Mouse (Mus musculus) cortical plate, adult 2 months (tissue): ENCODE results near the gene Pmm1. TPM values are rescaled to one million over a fixed set of nuclear protein-coding genes. Genes with fewer than 3 reads are reported as not detected.

Experiments used
- H3K27ac ChIP-seq: fragments of 200-500 bp; 2 replicates; pipeline ENCODE4 v1.5.1; 2012; ENCODE audit warnings: low read length, control low read depth, inconsistent platforms; ENCODE audit not compliant: insufficient read depth
- H3K4me1 ChIP-seq: fragments of 200-500 bp; 2 replicates; pipeline ENCODE4 v1.6.1; 2011; ENCODE audit warnings: low read length; ENCODE audit not compliant: control insufficient read depth, insufficient read depth
- H3K4me3 ChIP-seq: fragments of 200-500 bp; 2 replicates; pipeline ENCODE4 v1.5.1; 2011; ENCODE audit warnings: mild to moderate bottlenecking, low read length, control low read depth; ENCODE audit not compliant: insufficient read depth
- CTCF ChIP-seq: fragments of 200-500 bp; IDR thresholded peaks from 2 replicates; pipeline ENCODE4 v1.5.1; 2011; ENCODE audit warnings: mild to moderate bottlenecking, control low read depth, low read length; ENCODE audit not compliant: insufficient read depth; ENCODE audit errors: extremely low read depth
- POLR2A ChIP-seq: fragments of 200-500 bp; IDR thresholded peaks from 2 replicates; pipeline ENCODE4 v1.6.1; 2011; ENCODE audit warnings: mild to moderate bottlenecking, low read length, control low read depth; ENCODE audit not compliant: insufficient read depth; ENCODE audit errors: extremely low read depth
- polyA plus RNA-seq: library from polyadenylated mRNA; depleted of rRNA; stranded (reverse); fragments of >200 nt; gene quantifications from 2 replicates; pipeline ENCODE4 v1.2.3, GENCODE M21; 2012

The Pmm1 gene
- polyA plus RNA-seq, 1 experiment = 300 TPM

- no peak overlapping the region for H3K4me3 ChIP-seq
- H3K4me1 ChIP-seq = no peaks in the 10 kb centered on the region
- TF ChIP-seq CTCF = no peak
- no peak for TF ChIP-seq POLR2A
- H3K27ac ChIP-seq = no peak overlapping the region
These were observed 8.4 kb upstream of the Pmm1 start for GRCm38 (mm10) chr15:81969173-81969572.

GRCm38 (mm10) chr15:81968447-81968846 is 7.7 kb upstream of the Pmm1 start:
- Histone ChIP-seq H3K4me3 (no peak overlapping the region), H3K4me1 (no peaks in the 10 kb centered on the region), H3K27ac (no peak overlapping the region)
- TF ChIP-seq CTCF (no peak), POLR2A (no peak)

- no peaks in the 10 kb centered on the region for H3K4me1 ChIP-seq
- TF ChIP-seq CTCF = no peak
- TF ChIP-seq POLR2A = no peak
- no peak overlapping the region for H3K27ac ChIP-seq
- H3K4me3 ChIP-seq = no peak overlapping the region
These were observed 7.1 kb upstream of the Pmm1 start for GRCm38 (mm10) chr15:81967821-81968220.

- TF ChIP-seq POLR2A (no peak), CTCF (no peak)
These were observed 5.5 kb upstream of the Pmm1 start for GRCm38 (mm10) chr15:81966062-81966829.

GRCm38 (mm10) chr15:81964980-81965545 is 4.3 kb upstream of the Pmm1 start:
- TF ChIP-seq POLR2A (no peak), CTCF (no peak)
- Histone ChIP-seq H3K4me1 (no peaks in the 10 kb centered on the region), H3K4me3 (no peak overlapping the region), H3K27ac (no peak overlapping the region)

More at GRCm38 (mm10) chr15:81966062-81966829, 5.5 kb upstream of the Pmm1 start:
- no peak overlapping the region for H3K4me3 ChIP-seq
- H3K27ac ChIP-seq = no peak overlapping the region
- H3K4me1 ChIP-seq = no peaks in the 10 kb centered on the region

GRCm38 (mm10) chr15:81964262-81964661 is 3.5 kb upstream of the Pmm1 start:
- Histone ChIP-seq H3K4me1 (0 out of 2 replicates have a peak, but pooled peaks cover 1% of the 10 kb centered on the region), H3K4me3 (no peak overlapping the region), H3K27ac (no peak overlapping the region)
- TF ChIP-seq CTCF (no peak), POLR2A (no peak)

GRCm38 (mm10) chr15:81961078-81961451 is 335 bp upstream of the Pmm1 start:
- no peak for TF ChIP-seq POLR2A
- TF ChIP-seq CTCF = no peak
- Histone ChIP-seq H3K27ac (no peak overlapping the region), H3K4me1 (peaks cover 12% of the 10 kb centered on the region; the same call in 1 of the 2 replicates), H3K4me3 (peak overlapping the region; percentile 81)

GRCm38 (mm10) chr15:81958906-81959305 is 1.8 kb downstream of the Pmm1 start:
- no peak overlapping the region for H3K4me3 ChIP-seq
- H3K27ac ChIP-seq = no peak overlapping the region
- peaks cover 12% of the 10 kb centered on the region; the same call in 1 of the 2 replicates for H3K4me1 ChIP-seq
- TF ChIP-seq POLR2A (no peak), CTCF (no peak)

GRCm38 (mm10) chr15:81957598-81957997 is 3.1 kb downstream of the Pmm1 start:
- 0 out of 2 replicates have a peak overlapping the region, but pooled peaks have one; percentile 4 for H3K4me3 ChIP-seq
- TF ChIP-seq CTCF (no peak), POLR2A (0 out of 2 replicates have a peak, but pooled peaks have one; percentile 5)
- H3K4me1 ChIP-seq = peaks cover 12% of the 10 kb centered on the region; the same call in 1 of the 2 replicates
- H3K27ac ChIP-seq = no peak overlapping the region

- Histone ChIP-seq H3K4me1 (peaks cover 12% of the 10 kb centered on the region; the same call in 1 of the 2 replicates), H3K27ac (0 out of 2 replicates have a peak overlapping the region, but pooled peaks have one; percentile 0), H3K4me3 (no peak overlapping the region)
- no peak for TF ChIP-seq POLR2A
- peak; percentile 77 for TF ChIP-seq CTCF
These were observed 4.3 kb downstream of the Pmm1 start for GRCm38 (mm10) chr15:81956457-81956856.
